Mouse (Mus musculus) mature B cell (primary cell): ENCODE measurements around the gene Stra8.

Experiments
- in situ Hi-C: fragments of 300-500 bp; cut with MboI; formaldehyde crosslinking; loops from 2 replicates; pipeline ENCODE4 v1.14.3; 2019

Gene Stra8

GRCm38 (mm10) chr6:34939451-34939850, 19.5 kb downstream of the Stra8 start:
- in situ Hi-C loops: no loop called here

- in situ Hi-C loops: no loop called here
These were observed 21.5 kb downstream of the Stra8 start for GRCm38 (mm10) chr6:34941496-34941895.

- in situ Hi-C loops: no loop called here
These were observed 22.5 kb downstream of the Stra8 start for GRCm38 (mm10) chr6:34942446-34942845.

GRCm38 (mm10) chr6:34943499-34943898, 23.5 kb downstream of the Stra8 start:
- in situ Hi-C loops: no loop called here

- in situ Hi-C loops: no loop called here
These were observed 26.6 kb downstream of the Stra8 start for GRCm38 (mm10) chr6:34946486-34947079.

GRCm38 (mm10) chr6:34948461-34948860, 28.5 kb downstream of the Stra8 start:
- in situ Hi-C loops: no loop called here

GRCm38 (mm10) chr6:34951518-34951917, 31.6 kb downstream of the Stra8 start:
- in situ Hi-C loops: no loop called here

- in situ Hi-C loops: no loop called here
These were observed 32.1 kb downstream of the Stra8 start for GRCm38 (mm10) chr6:34951956-34952667.

GRCm38 (mm10) chr6:34954926-34955861, 35.2 kb downstream of the Stra8 start:
- in situ Hi-C loops: no loop called here

- in situ Hi-C loops: no loop called here
These were observed 35.9 kb downstream of the Stra8 start for GRCm38 (mm10) chr6:34955862-34956241.

GRCm38 (mm10) chr6:34959131-34959530, 39.2 kb downstream of the Stra8 start:
- in situ Hi-C loops: no loop called here

- in situ Hi-C loops: no loop called here
These were observed 44.6 kb downstream of the Stra8 start for GRCm38 (mm10) chr6:34964550-34964949.

GRCm38 (mm10) chr6:34965819-34966539, 46.0 kb downstream of the Stra8 start:
- in situ Hi-C loops: no loop called here

- in situ Hi-C loops: no loop called here
These were observed 51.2 kb downstream of the Stra8 start for GRCm38 (mm10) chr6:34971181-34971580.

- in situ Hi-C loops: no loop called here
These were observed 59.3 kb downstream of the Stra8 start for GRCm38 (mm10) chr6:34979291-34979690.

GRCm38 (mm10) chr6:34980661-34981060, 60.7 kb downstream of the Stra8 start:
- in situ Hi-C loops: no loop called here

- in situ Hi-C loops: no loop called here
These were observed 67.2 kb downstream of the Stra8 start for GRCm38 (mm10) chr6:34987085-34987645.

GRCm38 (mm10) chr6:34988081-34988761, 68.3 kb downstream of the Stra8 start, which contains the start of gene Slc23a4:
Gene Slc23a4 (minus strand): TSS chr6:34988404.
- in situ Hi-C loops: no loop called here
